Mouse (Mus musculus) layer of hippocampus, adult 11-12 months (tissue): ENCODE results near the gene Adgre4.

ENCODE experiments used
- DNase-seq: peaks from one replicate; pipeline ENCODE4 v3.0.0; 2022; ENCODE audit warnings: low spot score

Adgre4 gene

DNA sequence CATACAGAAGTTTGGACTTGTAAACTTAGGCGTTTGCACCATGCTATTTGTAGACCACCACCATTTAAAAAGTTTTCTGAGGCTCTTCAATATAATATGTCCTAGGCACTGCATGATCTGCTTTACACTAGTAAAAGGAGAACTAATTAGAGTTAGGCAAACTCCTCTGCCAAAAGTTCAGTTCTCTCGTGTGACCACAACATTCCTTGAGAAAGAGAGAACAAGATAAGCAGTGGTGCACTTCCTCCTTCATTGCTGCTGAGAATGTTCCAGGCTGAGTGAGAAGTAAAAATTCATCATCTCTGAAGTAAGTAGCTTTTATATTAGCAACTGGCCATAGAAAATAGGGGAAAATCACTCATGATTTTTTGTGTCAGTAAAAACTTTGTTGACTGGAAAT is at the start of gene Adgre4:
TSS of gene Adgre4 (plus strand) at position 199 of the 400 bp plus-strand sequence.
- DNase-seq, result no peak

- DNase-seq, result peak; percentile 83
Measured at GRCm38 (mm10) chr17:55702161-55702820, 47.5 kb upstream of the Adgre4 start.

DNA sequence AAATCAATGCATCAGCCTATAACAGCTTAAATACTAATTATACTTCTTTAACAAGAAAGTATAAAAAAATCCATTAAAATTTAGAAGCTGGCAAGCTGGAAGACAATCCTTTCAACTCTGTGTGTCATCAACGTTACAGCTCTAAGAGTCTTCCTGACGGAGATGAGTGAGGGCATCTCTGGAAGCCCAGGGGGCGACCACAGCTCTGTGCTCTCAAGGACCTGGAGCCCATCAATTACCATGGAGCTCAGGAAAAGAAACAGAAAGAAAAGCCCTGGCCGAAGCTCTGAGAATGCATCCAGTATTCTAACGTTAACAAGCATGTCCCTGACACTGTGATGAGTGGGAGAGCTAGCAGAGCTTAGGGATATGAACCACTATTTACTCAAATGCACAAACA is 46.9 kb upstream of the Adgre4 start:
- DNase-seq, result no peak

- DNase-seq, result peak; percentile 97
Measured at GRCm38 (mm10) chr17:55711984-55712811, 37.6 kb upstream of the Adgre4 start, which contains the start of gene Pot1b. Gene Pot1b (minus strand): TSS chr17:55712628.

DNA sequence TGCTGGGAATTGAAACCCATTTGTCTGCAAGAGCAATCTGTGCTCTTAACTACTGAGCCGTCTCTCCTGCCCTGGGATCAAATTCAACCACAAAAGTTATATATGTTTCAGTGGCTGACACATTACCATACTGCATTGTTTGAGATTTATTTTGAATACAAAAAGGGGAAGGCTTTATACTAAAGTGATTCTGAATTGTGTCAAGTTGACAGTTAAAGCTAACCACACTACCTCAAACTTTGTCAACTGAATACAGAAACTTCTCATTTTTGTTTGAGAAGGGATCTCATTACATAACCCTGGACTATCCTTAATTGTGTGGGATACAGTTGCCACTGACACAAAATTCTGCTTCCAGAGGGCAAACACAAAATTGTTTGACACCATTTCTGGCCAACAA is 28.5 kb upstream of the Adgre4 start:
- no peak for DNase-seq

GRCm38 (mm10) chr17:55722250-55722649 is 27.5 kb upstream of the Adgre4 start:
- no peak for DNase-seq

- DNase-seq, result no peak
Measured at GRCm38 (mm10) chr17:55726193-55726592, 23.6 kb upstream of the Adgre4 start.

- DNase-seq, result no peak
Measured at GRCm38 (mm10) chr17:55736675-55737074, 13.1 kb upstream of the Adgre4 start.

- DNase-seq, result no peak
Measured at GRCm38 (mm10) chr17:55751170-55751569, 1.4 kb downstream of the Adgre4 start.

GRCm38 (mm10) chr17:55813642-55814041 is 63.9 kb downstream of the Adgre4 start:
- DNase-seq, result no peak

- no peak for DNase-seq
Measured at GRCm38 (mm10) chr17:55816853-55817252, 67.1 kb downstream of the Adgre4 start.

- DNase-seq, result no peak
Measured at GRCm38 (mm10) chr17:55821566-55821965, 71.8 kb downstream of the Adgre4 start.

DNA sequence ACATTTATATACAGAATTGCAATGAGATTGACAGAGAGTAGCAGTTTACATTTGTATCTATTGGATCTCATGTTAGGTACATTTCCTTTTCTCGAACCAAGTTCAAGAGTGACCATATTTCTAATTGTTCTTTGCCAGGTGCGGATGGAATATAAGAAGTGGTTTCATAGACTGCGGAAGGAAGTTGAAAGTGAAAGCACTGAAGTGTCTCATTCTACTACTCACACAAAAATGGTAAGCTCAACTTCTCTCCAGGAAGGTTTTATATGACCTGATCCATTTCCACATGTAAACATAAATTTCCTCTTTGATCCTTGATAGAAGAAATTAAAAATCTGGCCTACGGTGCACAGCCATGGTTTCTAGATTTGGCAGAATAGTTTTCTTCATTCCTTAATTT is 93.3 kb downstream of the Adgre4 start:
- no peak for DNase-seq

DNA sequence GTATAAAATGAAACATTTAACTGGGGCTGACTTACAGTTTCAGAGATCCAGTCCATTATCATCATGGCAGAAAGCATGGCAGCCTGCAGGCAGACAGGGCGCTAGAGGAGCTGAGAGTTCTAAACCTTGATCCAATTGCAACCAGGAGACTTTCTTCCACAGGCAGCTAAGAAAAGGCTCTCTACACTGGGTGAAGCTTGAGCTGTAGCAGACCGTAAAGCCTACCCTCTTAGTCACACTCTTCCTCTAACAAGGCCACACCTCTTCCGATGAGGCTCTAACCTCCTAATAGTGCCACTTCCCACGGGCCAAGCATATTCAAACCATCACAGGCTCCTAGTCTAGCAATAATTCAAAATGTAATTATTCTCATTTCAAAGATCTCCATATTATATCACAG is 127.4 kb downstream of the Adgre4 start:
- no peak for DNase-seq

DNA sequence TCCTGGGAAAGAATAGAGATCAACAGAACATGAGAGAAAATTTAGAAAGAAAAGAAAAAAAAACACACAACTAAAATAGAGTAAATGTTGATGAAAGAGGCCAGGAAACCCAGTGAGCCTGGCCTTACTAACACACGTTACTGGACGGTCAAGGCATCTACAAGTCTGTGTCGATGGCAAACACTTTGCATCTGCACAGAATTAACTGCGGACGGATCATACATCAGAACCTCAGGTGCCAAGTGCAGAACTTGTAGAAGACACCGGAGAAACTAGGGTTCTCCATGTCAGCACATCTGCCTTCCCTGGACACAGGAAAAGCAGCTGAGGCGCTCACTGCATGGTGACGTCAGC is 128.5 kb downstream of the Adgre4 start:
- peak; percentile 15 for DNase-seq

DNA sequence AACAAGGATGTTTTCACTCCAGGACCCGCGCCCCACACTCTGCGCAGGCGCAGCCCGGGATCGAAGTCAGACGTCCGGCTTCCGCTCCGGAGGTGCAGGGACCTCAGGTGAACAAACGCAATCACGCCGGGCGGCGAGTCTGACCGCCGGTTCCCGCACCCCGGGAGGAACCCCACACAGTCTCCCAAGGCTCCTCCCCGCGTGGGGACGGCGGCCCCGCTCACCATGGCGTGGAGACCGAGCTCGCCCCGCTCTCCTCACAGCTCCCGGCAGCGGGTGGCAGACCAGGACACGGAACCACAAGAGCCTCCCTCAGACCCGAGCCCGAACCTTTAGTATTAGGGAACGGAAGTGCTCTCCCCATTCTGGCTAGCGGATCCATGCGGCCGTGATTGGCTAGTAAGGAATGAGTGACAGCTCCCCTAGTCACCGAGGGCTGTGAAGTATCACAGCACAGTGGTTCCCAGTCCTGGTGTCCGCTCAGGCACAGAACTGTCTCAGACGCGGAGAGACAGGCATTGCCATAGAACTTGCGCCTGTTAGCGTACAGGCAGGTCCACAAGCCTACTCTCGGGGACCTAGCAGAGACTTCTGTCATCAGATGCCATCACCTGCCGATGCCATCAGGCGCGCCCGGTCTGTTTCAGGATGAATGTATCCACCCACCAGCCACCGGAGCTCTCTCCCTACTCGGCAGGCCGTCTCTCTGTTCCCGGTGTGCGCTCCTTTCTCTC is 129.0 kb downstream of the Adgre4 start, which contains the start of gene Zfp119a:
TSS of gene Zfp119a (minus strand) at position 295 of the 734 bp plus-strand sequence.
- peak; percentile 85 for DNase-seq

GRCm38 (mm10) chr17:55883631-55884030 is 133.8 kb downstream of the Adgre4 start:
- no peak for DNase-seq

GRCm38 (mm10) chr17:55884912-55885311 is 135.1 kb downstream of the Adgre4 start:
- no peak for DNase-seq

DNA sequence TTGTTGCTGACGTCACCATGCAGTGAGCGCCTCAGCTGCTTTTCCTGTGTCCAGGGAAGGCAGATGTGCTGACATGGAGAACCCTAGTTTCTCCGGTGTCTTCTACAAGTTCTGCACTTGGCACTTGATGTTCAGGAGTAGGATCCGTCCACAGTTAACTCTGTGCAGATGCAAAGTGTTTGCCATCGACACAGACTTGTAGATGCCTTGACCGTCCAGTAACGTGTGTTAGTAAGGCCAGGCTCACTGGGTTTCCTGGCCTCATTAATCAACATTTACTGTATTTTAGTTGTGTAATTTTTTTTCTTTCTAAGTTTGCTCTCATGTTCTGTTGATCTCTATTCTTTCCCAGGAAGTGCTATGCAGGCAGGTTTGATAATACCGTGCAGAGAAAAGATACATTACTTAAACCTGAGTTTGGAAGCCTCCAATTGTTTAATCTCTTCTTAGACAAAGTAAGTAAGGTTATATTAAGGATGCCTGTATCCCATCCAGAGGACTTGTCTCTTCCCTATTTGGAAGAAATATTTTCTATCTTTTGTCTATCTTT is 142.7 kb downstream of the Adgre4 start:
- DNase-seq, result peak; percentile 32

- DNase-seq, result no peak
Measured at GRCm38 (mm10) chr17:55903087-55903486, 153.3 kb downstream of the Adgre4 start.
